Mouse (Mus musculus) gonadal fat pad, adult 2 months (tissue): Measurements from ENCODE around the gene Slc9a6. TPM values are rescaled to one million over a fixed set of nuclear protein-coding genes. Genes with fewer than 3 reads are reported as not detected.

Experiments used
- polyA plus RNA-seq: library from polyadenylated mRNA; depleted of rRNA; stranded (reverse); fragments of >200 nt; gene quantifications from 2 replicates; pipeline ENCODE4 v1.2.3, GENCODE M21; 2012; rRNA removed

Slc9a6 gene
- polyA plus RNA-seq, 1 experiment: 49.1 TPM

Other genes starting within 250 kb of the Slc9a6 start
- gene Smim10l2a, start 235.2 kb upstream of the Slc9a6 start, polyA plus RNA-seq: 4.6 and 7.4 TPM in 2 replicates
- gene Gm2174, start 161.8 kb upstream of the Slc9a6 start, polyA plus RNA-seq: not detected in 2 replicates
- 21.5 and 26.9 TPM in 2 replicates for gene Ints6l, start 154.9 kb upstream of the Slc9a6 start, polyA plus RNA-seq
- gene Gm10477, start 85.0 kb upstream of the Slc9a6 start, polyA plus RNA-seq: not detected in 2 replicates
- gene Gm648, start 60.2 kb upstream of the Slc9a6 start, polyA plus RNA-seq: 0.14 TPM in 1 of 2 replicates, not detected in the other
- 10.9 and 14.9 TPM in 2 replicates for gene Mmgt1, start 11.7 kb upstream of the Slc9a6 start, polyA plus RNA-seq
- 291 and 448 TPM in 2 replicates for gene Fhl1, start 122.0 kb downstream of the Slc9a6 start, polyA plus RNA-seq
- 0.35 and 0.47 TPM in 2 replicates for gene Map7d3, start 212.6 kb downstream of the Slc9a6 start, polyA plus RNA-seq